Mouse (Mus musculus) embryo, embryonic 11.5 days (tissue): Measurements from ENCODE around the gene Gramd4.

ENCODE experiments used
- DNase-seq: peaks from one replicate; pipeline ENCODE4 v3.0.0-alpha.2; 2012; ENCODE audit warnings: low read depth, low spot score

Gene Gramd4

GRCm38 (mm10) chr15:86069011-86069791 lies 11.7 kb downstream of the Gramd4 start:
- no peak for DNase-seq

GRCm38 (mm10) chr15:86070368-86070767 lies 12.9 kb downstream of the Gramd4 start:
- no peak for DNase-seq

- DNase-seq = no peak
Observed at GRCm38 (mm10) chr15:86071166-86071565, 13.7 kb downstream of the Gramd4 start.

- no peak for DNase-seq
Observed at GRCm38 (mm10) chr15:86074171-86074937, 16.9 kb downstream of the Gramd4 start.

- DNase-seq = no peak
Observed at GRCm38 (mm10) chr15:86075305-86076047, 18.0 kb downstream of the Gramd4 start.

- no peak for DNase-seq
Observed at GRCm38 (mm10) chr15:86076048-86076315, 18.5 kb downstream of the Gramd4 start.

GRCm38 (mm10) chr15:86076378-86076777 lies 18.9 kb downstream of the Gramd4 start:
- DNase-seq = no peak

GRCm38 (mm10) chr15:86077934-86078333 lies 20.4 kb downstream of the Gramd4 start:
- DNase-seq = no peak

- no peak for DNase-seq
Observed at GRCm38 (mm10) chr15:86078481-86079216, 21.2 kb downstream of the Gramd4 start.

GRCm38 (mm10) chr15:86079467-86079866 lies 22.0 kb downstream of the Gramd4 start:
- no peak for DNase-seq

GRCm38 (mm10) chr15:86079876-86080275 lies 22.4 kb downstream of the Gramd4 start:
- DNase-seq = no peak

- no peak for DNase-seq
Observed at GRCm38 (mm10) chr15:86080408-86080807, 22.9 kb downstream of the Gramd4 start.

- no peak for DNase-seq
Observed at GRCm38 (mm10) chr15:86081654-86082053, 24.2 kb downstream of the Gramd4 start.

GRCm38 (mm10) chr15:86082551-86082961 lies 25.1 kb downstream of the Gramd4 start:
- no peak for DNase-seq

GRCm38 (mm10) chr15:86083261-86083741 lies 25.8 kb downstream of the Gramd4 start:
- DNase-seq = no peak

GRCm38 (mm10) chr15:86085301-86086225 lies 28.1 kb downstream of the Gramd4 start:
- DNase-seq = no peak

GRCm38 (mm10) chr15:86086291-86086706 lies 28.8 kb downstream of the Gramd4 start:
- no peak for DNase-seq

- DNase-seq = no peak
Observed at GRCm38 (mm10) chr15:86087591-86088149, 30.2 kb downstream of the Gramd4 start.

- DNase-seq = no peak
Observed at GRCm38 (mm10) chr15:86088266-86088790, 30.8 kb downstream of the Gramd4 start.
